Mouse (Mus musculus) neural tube, embryonic 13.5 days (tissue): ENCODE measurements at regions not wholly inside any gene's neighbourhood (a gene's known extent, or its start where the extent isn't known, plus 50 kb on each side); places are given as distances from the start of the nearest gene placed in this dataset.

ENCODE experiments used
- ATAC-seq: fragments of 200-750 bp; cut with Nextera tagmentation; 2 replicates; pipeline ENCODE4 v1.8.0; 2017; ENCODE audit warnings: low read depth, mild to moderate bottlenecking, moderate TSS enrichment, moderate library complexity
- H3K27ac ChIP-seq: fragments of 300-500 bp; sonication (generic); replicated peaks from 2 replicates; pipeline ENCODE4 v1.5.1; 2015; ENCODE audit warnings: moderate library complexity, mild to moderate bottlenecking, inconsistent platforms
- H3K27me3 ChIP-seq: fragments of 300-500 bp; sonication (generic); 2 replicates; pipeline ENCODE4 v1.6.1; 2015; ENCODE audit warnings: mild to moderate bottlenecking, inconsistent platforms
- H3K36me3 ChIP-seq: fragments of 300-500 bp; sonication (generic); 2 replicates; pipeline ENCODE4 v1.6.1; 2015; ENCODE audit warnings: mild to moderate bottlenecking, inconsistent platforms
- H3K4me1 ChIP-seq: fragments of 300-500 bp; sonication (generic); replicated peaks from 2 replicates; pipeline ENCODE4 v1.6.1; 2015; ENCODE audit warnings: inconsistent platforms
- H3K4me2 ChIP-seq: fragments of 300-500 bp; sonication (generic); 2 replicates; pipeline ENCODE4 v1.6.1; 2015; ENCODE audit warnings: inconsistent platforms, mild to moderate bottlenecking, moderate library complexity
- H3K4me3 ChIP-seq: fragments of 300-500 bp; sonication (generic); 2 replicates; pipeline ENCODE4 v1.5.1; 2015; ENCODE audit warnings: mild to moderate bottlenecking, inconsistent platforms
- H3K9ac ChIP-seq: fragments of 300-500 bp; sonication (generic); 2 replicates; pipeline ENCODE4 v1.6.1; 2015; ENCODE audit warnings: moderate library complexity, mild to moderate bottlenecking, inconsistent platforms
- H3K9me3 ChIP-seq: fragments of 300-500 bp; sonication (generic); 2 replicates; pipeline ENCODE4 v1.6.1; 2016; ENCODE audit warnings: inconsistent platforms
- WGBS: fragments of 180-500 bp; shearing (Covaris S2); methylation state at CpG from one replicate; pipeline ENCODE4 v1.1.7; 2015; 5-methylcytosine and 5-hydroxymethylcytosine counted together

GRCm38 (mm10) chr3:41160648-41161047, 77.8 kb upstream of the Pgrmc2 start:
- ATAC-seq = no peak

GRCm38 (mm10) chr3:41158314-41158973, 75.6 kb upstream of the Pgrmc2 start:
- H3K27ac ChIP-seq = no peak overlapping the region
- H3K27me3 ChIP-seq = no peaks in the 10 kb centered on the region
- H3K4me1 ChIP-seq = no peaks in the 10 kb centered on the region
- H3K9me3 ChIP-seq = no peaks in the 10 kb centered on the region
- no peak overlapping the region for H3K4me2 ChIP-seq
- H3K36me3 ChIP-seq = no peaks in the 10 kb centered on the region
- ATAC-seq = no peak
- H3K9ac ChIP-seq = no peak overlapping the region
- no peak overlapping the region for H3K4me3 ChIP-seq
- 83% methylated on average over 12 of the region's 12 CpGs for WGBS

More at GRCm38 (mm10) chr3:41160648-41161047, 77.8 kb upstream of the Pgrmc2 start:
- Histone ChIP-seq H3K27me3 (no peaks in the 10 kb centered on the region), H3K4me3 (no peak overlapping the region), H3K9ac (no peak overlapping the region), H3K27ac (no peak overlapping the region), H3K9me3 (no peaks in the 10 kb centered on the region), H3K4me1 (no peaks in the 10 kb centered on the region), H3K4me2 (no peak overlapping the region), H3K36me3 (no peaks in the 10 kb centered on the region)

- no peaks in the 10 kb centered on the region for H3K4me1 ChIP-seq
- no peak overlapping the region for H3K4me3 ChIP-seq
- ATAC-seq = no peak
- no peak overlapping the region for H3K27ac ChIP-seq
- H3K4me2 ChIP-seq = no peak overlapping the region
- no peak overlapping the region for H3K9ac ChIP-seq
- H3K36me3 ChIP-seq = no peaks in the 10 kb centered on the region
- no peaks in the 10 kb centered on the region for H3K9me3 ChIP-seq
- no peaks in the 10 kb centered on the region for H3K27me3 ChIP-seq
- WGBS = 86% methylated on average over 3 of the region's 3 CpGs
These were observed 74.6 kb upstream of the Pgrmc2 start for GRCm38 (mm10) chr3:41157428-41157827.

GRCm38 (mm10) chr3:41156562-41156961, 73.7 kb upstream of the Pgrmc2 start:
- no peak overlapping the region for H3K9ac ChIP-seq
- 96% methylated on average over 2 of the region's 2 CpGs for WGBS

GRCm38 (mm10) chr3:41155132-41155760, 72.4 kb upstream of the Pgrmc2 start:
- Histone ChIP-seq H3K4me3 (no peak overlapping the region), H3K9me3 (no peaks in the 10 kb centered on the region), H3K27ac (no peak overlapping the region), H3K27me3 (no peaks in the 10 kb centered on the region), H3K4me2 (no peak overlapping the region), H3K36me3 (no peaks in the 10 kb centered on the region), H3K4me1 (no peaks in the 10 kb centered on the region), H3K9ac (no peak overlapping the region)
- 83% methylated on average over 9 of the region's 9 CpGs for WGBS
- ATAC-seq = no peak

More at GRCm38 (mm10) chr3:41156562-41156961, 73.7 kb upstream of the Pgrmc2 start:
- ATAC-seq = no peak
- no peaks in the 10 kb centered on the region for H3K9me3 ChIP-seq
- H3K27me3 ChIP-seq = no peaks in the 10 kb centered on the region
- H3K36me3 ChIP-seq = no peaks in the 10 kb centered on the region
- no peak overlapping the region for H3K27ac ChIP-seq
- no peaks in the 10 kb centered on the region for H3K4me1 ChIP-seq
- H3K4me2 ChIP-seq = no peak overlapping the region
- H3K4me3 ChIP-seq = no peak overlapping the region

GRCm38 (mm10) chr3:41154402-41154801, 71.6 kb upstream of the Pgrmc2 start:
- Histone ChIP-seq H3K27ac (no peak overlapping the region), H3K4me3 (no peak overlapping the region), H3K9me3 (no peaks in the 10 kb centered on the region), H3K27me3 (no peaks in the 10 kb centered on the region), H3K36me3 (no peaks in the 10 kb centered on the region), H3K4me2 (no peak overlapping the region), H3K9ac (no peak overlapping the region), H3K4me1 (no peaks in the 10 kb centered on the region)
- ATAC-seq = no peak
- WGBS = 81% methylated on average over 1 of the region's 1 CpGs

- 85% methylated on average over 7 of the region's 7 CpGs for WGBS
- ATAC-seq = no peak
- H3K9ac ChIP-seq = no peak overlapping the region
These were observed 69.1 kb upstream of the Pgrmc2 start for GRCm38 (mm10) chr3:41151989-41152388.

GRCm38 (mm10) chr3:41140391-41140790, 57.5 kb upstream of the Pgrmc2 start:
- WGBS = 81% methylated on average over 4 of the region's 4 CpGs
- H3K27me3 ChIP-seq = no peaks in the 10 kb centered on the region
- no peak for ATAC-seq

More at GRCm38 (mm10) chr3:41151989-41152388, 69.1 kb upstream of the Pgrmc2 start:
- Histone ChIP-seq H3K9me3 (no peaks in the 10 kb centered on the region), H3K27me3 (no peaks in the 10 kb centered on the region), H3K4me2 (no peak overlapping the region), H3K27ac (no peak overlapping the region), H3K4me3 (no peak overlapping the region), H3K4me1 (no peaks in the 10 kb centered on the region), H3K36me3 (no peaks in the 10 kb centered on the region)

GRCm38 (mm10) chr3:41137931-41138330, 55.1 kb upstream of the Pgrmc2 start:
- peaks cover 3% of the 10 kb centered on the region; the same call in 1 of the 2 replicates for H3K9me3 ChIP-seq
- no peak overlapping the region for H3K4me3 ChIP-seq
- no peak for ATAC-seq
- WGBS = 87% methylated on average over 1 of the region's 1 CpGs
- no peaks in the 10 kb centered on the region for H3K36me3 ChIP-seq
- H3K4me2 ChIP-seq = no peak overlapping the region
- H3K27ac ChIP-seq = no peak overlapping the region
- no peak overlapping the region for H3K9ac ChIP-seq
- no peaks in the 10 kb centered on the region for H3K27me3 ChIP-seq
- H3K4me1 ChIP-seq = no peaks in the 10 kb centered on the region

More at GRCm38 (mm10) chr3:41140391-41140790, 57.5 kb upstream of the Pgrmc2 start:
- Histone ChIP-seq H3K4me1 (no peaks in the 10 kb centered on the region), H3K9ac (no peak overlapping the region), H3K36me3 (no peaks in the 10 kb centered on the region), H3K9me3 (peaks cover 3% of the 10 kb centered on the region; the same call in 1 of the 2 replicates), H3K4me2 (no peak overlapping the region), H3K4me3 (no peak overlapping the region), H3K27ac (no peak overlapping the region)

- Histone ChIP-seq H3K4me1 (no peaks in the 10 kb centered on the region), H3K9me3 (no peaks in the 10 kb centered on the region), H3K4me2 (no peak overlapping the region), H3K9ac (no peak overlapping the region), H3K36me3 (no peaks in the 10 kb centered on the region), H3K4me3 (no peak overlapping the region), H3K27me3 (no peaks in the 10 kb centered on the region), H3K27ac (no peak overlapping the region)
- ATAC-seq = no peak
- 67% methylated on average over 6 of the region's 6 CpGs for WGBS
These were observed 50.0 kb upstream of the Pgrmc2 start for GRCm38 (mm10) chr3:41132889-41133288.
